Mouse (Mus musculus): ENCODE measurements around the gene Trim27.

Trim27 gene

GRCm38 (mm10) chr13:21172241-21173027, 6.8 kb upstream of the Trim27 start:
- DNase-seq: peak; percentile 74

DNA sequence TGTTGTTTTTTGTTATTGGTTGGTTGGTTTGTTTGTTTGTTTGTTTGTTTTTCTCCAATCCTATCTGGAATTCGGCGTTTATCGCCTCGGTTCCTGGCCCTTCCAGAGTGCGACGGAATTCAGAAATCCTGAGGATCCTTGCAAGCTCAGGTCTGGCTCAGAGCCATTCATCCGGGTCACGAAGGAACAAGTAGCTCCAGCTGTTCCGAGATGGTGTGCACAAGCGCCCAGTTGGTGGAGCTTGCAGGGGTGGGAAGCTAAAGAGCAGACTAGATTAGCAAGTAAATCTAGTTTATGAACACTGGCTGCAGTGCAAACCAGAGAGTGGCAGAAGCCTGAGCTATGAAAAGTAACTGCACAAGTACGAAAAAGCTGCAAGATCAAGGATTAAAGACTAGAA, 6.2 kb upstream of the Trim27 start:
- DNase-seq: peak; percentile 93

DNA sequence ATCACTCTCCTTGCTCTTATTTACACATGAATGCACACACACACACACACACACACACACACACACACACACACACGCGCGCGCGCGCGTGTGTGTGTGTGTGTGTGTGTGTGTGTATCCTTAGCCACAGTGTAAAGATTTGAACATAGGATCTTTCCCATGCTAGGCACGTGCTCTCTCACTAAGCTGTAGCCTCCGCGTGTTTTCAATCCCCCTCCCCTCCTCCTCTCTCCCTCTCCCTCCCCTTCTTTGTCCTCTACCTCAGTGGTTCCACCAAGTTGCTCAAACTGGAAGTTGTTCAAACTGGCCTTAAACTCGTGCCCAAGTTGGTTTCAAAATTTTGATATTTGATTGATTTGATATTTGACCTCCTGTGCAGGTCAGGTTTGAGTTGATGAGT, 2.5 kb upstream of the Trim27 start:
- no peak for DNase-seq

DNA sequence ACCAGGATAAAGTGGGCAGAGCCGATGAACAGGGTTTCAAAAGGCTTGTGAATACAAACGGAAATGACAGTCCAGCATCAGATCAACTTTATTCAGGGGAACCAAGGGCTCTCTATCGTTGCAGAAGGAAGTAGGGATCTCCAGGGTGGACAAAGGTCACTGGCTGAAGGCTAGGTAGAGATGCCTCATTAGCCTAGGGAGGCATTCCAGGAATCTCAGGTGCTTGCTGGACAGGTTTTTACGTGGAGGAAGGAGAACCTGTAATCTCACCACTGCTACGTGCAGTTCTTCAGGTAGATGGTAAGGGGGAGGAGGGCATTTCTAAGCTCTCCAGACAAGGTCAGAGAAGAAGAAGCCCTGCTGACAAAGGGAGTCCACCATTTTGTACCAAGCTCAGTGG, 1.6 kb upstream of the Trim27 start:
- DNase-seq: no peak

- no peak for DNase-seq
Measured at GRCm38 (mm10) chr13:21178364-21178763, 881 bp upstream of the Trim27 start.

DNA sequence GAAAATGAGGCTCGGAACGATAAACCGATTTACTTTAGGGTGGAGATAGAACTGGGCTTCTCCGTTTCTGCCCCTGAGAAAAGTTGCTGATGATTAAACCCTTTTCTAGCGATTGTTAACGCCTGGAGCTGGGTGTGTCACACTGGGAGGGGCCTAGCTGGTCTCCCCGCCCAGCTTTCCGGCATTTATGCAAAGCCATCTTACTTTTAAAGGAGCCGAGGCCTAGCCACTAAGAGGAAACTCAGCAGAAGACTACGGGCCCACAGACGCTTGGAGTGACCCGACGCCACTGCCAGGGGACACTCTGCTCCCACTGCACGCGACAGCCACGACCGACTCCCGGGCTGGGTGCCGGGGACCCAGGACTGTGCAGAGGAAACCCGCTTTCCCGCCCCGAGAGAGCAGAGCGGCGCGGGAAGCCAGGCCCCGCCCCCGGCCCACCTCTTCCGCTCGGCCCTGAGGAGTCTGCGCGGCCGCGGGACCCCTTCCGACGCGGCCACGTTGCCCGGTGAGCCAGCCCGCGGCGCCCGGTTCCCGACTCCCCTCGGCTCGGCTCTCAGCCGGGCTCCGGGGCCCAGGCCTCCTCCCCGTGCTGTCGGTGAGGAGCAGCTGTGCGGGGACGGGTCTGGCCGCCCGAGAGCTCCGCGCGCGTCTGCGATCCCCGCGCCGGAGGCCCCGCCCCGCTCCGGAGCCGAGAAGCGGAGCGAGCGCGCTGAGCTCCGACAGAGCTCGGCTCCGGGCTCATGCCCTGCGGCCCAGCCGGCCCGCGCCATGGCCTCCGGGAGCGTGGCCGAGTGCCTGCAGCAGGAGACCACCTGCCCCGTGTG, 692 bp downstream of the Trim27 start:
- peak; percentile 93 for DNase-seq

DNA sequence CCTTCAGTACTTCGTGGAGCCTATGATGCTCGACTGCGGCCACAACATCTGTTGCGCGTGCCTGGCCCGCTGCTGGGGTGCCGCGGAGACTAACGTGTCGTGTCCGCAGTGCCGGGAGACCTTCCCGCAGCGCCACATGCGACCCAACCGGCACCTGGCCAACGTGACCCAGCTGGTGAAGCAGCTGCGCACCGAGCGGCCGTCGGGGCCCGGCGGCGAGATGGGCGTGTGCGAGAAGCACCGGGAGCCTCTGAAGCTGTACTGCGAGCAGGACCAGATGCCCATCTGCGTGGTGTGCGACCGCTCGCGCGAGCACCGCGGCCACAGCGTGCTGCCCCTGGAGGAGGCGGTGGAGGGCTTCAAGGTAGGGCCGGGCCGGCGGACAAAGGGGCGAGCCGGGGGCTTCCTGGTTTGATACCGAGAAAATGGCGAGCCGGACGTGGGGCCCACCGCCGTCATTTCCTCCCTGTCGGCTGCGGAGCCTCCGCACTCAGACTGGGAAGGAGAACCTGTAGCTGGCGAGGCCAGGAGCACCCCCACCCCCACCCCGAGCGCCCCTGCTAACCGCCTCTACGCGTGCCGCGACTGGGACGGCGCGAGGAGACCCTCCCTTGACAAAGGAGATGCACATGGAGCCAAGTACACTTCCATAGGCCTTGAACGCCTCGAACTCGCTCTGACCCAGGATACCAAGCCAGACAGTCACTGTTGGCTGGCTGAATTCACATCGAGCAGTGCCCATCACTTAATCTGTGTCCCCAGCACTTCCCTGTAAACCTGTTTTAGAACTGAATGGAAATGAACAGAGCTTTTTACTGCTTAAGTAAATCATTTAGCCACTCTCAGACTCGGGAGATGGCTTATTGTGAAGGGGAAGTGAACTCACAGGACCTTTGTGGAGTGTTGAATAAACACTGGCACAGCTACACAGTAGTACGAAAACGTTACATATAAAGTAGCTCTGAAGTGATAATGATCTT, 1.6 kb downstream of the Trim27 start:
- peak; percentile 69 for DNase-seq

GRCm38 (mm10) chr13:21181996-21182395, 2.8 kb downstream of the Trim27 start:
- DNase-seq: no peak

DNA sequence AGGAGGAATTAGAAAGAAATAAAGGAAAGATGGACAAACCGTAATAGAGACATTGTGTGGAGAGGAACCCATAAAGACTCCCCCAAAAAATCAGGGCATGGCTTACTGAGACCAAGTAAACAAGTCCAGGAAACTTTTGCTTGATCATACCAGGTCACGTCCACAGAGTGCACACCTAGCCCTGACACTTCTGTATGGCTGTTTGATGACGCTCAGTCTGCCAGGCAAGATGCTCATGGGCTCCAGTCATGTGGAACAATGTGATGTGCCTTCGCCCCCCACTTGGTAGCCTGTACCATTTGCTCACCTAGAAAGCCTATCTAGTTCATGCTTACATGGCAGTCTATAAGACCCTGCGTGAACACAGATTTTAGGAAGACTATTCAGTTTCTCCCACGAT, 3.8 kb downstream of the Trim27 start:
- no peak for DNase-seq

DNA sequence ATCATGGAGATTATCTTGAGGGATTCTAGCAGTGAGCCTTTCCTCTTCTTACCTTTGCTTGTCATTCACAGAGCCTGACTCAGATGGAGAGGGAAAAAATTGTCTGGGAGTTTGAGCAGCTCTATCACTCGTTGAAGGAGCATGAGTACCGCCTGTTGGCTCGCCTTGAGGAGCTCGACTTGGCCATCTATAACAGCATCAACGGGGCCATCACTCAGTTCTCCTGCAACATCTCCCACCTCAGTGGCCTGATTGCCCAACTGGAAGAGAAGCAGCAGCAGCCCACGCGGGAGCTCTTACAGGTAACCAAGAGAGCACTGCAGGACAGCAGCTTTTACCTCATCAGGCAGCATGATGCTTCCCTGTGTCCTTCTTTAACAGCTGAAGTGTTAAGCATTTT, 4.4 kb downstream of the Trim27 start:
- DNase-seq: no peak

GRCm38 (mm10) chr13:21185521-21185920, 6.3 kb downstream of the Trim27 start:
- no peak for DNase-seq

DNA sequence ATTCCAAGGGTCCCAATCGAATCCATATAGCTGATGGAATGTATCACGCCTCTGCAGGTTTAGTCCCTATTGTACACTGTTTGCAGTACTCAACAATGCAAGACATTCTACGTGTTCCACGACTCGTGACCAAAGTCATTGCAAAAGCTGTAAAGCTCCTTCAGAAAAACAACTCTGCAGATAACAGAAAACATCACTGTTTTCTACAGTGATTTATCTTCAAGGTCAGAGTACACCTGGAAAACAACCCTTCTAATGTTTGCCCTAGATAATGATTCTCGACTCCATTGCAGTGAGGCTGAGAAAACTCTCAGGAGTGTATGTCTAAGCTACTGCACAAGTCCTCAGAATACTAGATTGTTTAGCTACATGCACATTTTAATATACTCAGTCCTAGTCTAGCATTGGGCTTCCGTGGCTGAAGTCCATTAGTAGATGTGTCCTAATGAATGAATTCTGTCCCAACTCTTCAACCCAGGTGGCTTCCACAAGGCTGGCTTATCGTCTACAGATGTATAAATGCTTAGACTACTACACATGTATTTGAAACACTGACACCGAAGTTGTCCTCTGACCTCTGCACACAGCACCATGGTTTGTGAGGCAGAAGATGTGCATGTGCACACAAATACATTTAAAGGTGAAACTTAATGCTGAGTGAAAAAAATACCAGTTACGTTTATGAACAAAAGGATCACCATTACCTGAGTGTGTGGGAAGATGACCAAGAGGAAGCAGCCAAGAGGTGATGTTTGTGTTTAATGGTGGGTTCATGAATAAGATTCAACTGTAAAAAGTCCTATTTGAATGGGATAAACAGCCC, 16.4 kb downstream of the Trim27 start:
- DNase-seq: no peak

DNA sequence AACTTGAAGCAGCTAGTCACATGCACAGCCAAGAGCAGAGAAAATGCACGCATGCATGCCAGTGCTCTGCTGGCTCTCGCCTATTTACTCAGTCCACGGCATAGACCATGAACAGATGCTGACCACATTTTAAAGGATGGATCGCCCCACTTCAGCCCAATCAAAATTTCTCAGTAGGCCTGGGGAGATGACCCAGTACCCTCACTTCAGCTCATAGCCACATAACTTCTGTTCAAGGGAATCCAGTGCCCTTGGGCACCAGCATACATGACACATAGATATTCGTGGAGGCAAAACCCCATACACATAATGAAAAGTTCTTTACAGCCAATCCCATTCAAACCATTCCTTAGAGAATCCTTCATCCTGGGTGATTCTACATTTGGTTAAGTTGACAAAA, 18.5 kb downstream of the Trim27 start:
- DNase-seq: no peak

DNA sequence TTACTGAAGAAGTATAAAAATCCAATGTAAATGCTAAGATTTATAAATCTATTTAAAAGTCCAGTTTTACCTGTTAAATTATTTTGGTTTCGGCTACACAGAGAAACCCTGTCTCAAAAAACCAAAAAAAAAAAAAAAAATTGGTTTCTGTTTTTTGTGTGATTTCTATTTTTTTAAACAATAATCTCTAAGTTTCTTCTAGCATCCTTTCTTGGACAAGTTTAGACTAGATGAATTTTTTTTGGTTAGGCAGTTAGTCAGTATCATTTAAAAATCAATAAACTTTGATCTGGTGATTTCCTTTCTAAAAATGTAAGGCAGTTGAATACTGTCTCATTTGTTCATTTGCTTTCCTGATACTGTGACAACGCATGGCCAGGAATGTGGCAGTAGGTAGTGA, 19.1 kb downstream of the Trim27 start:
- DNase-seq: no peak

DNA sequence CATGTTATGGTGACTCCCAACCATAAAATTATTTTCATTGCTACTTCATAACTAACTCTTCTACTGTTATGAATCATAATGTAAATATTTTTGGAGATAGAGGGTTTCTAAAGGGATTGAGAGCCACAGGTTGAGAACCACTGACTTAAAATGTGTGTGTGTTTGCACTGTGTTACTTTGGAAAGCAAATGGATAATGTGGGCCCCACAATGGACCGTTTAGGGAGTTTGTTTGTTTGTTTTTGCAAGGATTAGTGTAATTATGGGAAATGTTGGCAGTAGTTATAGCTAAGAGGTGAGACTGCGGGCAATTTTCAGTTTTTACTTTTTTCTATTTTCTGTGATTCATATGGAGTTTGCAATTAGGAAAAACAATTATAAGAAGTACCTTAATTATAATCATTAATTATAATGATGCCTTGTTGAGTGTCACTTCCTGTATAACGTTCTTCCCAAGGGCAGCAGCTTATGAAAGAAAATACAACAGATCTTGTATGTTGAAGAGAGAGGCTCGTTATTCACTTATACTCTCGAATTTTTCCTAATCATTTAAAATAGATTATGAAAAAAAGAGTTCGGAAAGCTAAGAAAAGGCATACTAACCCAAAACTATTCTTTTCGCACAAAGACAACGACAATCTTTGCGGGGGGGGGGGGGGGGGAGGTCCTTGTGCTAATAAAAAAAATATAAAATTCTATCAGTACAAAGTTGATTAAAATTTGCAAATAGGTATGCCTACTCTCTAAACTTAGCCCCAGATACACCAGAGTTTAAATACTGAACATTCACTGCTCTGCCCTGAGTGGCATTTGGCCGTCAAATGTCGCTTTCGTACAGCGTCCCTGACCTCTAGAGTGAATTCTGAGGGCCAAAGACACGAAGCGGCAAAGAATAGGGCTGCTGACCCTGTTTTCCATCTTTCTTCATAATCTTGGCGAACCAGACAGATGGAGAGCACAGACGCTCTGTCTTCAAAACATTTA, 20.1 kb downstream of the Trim27 start:
- no peak for DNase-seq

DNA sequence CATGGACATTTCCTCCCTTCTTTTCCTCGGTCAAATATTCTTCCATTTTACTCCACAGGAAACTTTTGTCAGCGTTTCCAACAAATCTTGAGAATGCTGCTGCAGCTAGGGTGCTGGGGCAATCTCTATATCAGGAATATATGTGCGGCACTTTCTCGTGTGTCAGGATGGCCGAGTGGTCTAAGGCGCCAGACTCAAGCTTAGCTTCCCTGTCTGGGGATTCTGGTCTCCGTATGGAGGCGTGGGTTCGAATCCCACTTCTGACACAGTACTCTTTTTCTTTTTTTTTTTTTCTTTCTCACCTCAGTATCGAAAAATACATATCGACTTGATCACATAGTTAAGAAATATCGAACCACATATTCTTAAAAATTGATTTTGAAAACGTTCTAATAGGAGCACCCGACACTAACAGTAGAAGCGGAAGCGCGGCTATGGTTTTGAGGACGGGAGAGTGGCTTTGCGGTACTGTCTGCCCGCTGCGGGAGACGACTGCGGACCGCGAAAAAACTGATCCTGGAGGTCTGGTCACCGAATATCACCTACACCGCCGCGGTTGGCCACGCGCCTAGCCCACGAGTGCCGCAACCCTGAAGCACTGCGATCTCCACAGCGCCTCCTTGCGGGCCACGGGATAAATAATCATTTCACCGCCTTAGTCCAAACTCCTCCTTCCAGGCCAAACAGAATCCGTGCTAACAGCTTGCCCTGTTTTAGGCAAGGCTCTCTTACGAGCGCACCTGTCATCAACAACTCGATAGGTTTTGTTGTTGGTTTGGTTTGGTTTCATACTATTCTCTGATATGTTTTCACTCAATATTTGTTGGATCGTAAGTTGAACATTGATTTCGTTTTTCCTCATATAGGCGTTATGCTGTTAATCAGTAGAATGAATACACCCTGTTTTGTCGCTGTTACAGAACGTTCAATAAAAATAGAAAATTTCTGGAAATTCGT, 21.1 kb downstream of the Trim27 start:
- peak; percentile 93 for DNase-seq

DNA sequence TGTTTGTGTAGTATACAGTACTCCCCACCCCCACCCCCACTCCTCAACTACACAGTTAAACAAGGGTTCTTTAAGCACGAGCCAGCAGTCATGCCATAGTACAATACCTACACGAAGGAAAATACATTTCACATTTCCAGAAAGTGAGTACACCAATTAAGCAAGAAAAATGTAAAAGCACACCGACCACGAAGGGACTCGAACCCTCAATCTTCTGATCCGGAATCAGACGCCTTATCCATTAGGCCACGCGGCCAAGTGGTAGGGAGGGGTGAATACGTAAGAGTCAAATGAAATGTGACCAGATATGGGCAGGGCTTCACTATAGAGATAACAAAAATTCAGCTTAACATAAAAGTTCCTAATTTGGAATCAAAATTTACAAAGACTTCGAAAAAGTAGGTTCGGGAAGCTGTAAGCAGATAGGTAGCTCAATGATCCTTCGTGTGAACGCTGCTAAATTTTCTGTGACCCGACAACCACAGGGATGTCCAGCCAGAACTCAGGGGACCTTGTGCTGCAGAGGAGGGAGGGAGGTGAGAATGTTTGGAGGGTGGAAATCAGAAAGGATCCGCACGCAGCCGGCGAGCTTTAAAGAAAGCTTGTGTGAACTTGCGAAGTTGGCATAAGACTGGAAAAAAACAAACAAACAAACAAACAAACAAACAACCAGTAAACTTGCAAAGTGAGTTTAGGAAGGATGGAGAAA, 36.2 kb downstream of the Trim27 start:
- peak; percentile 39 for DNase-seq

DNA sequence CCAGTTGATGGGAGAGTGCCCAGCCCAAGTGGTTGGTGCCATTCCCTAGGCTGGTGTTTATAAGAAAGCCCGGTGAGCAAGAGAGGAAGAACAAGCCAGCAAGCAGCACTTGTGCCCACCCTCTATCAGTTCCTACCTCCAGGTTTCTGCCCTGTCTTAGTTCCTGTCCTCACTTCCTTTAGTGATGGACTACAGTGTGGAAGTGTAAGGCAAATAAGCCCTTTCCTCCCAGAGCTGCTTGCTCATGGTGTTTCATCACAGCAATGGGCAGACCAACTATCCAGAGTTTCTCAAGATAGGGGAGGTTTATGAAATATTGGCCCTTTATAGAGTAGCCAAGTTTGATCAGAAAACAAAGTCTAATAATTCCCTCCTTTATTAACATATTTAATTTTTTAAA, 37.5 kb downstream of the Trim27 start:
- DNase-seq: no peak

Data from kidney, postnatal 14 days (tissue).